Mouse (Mus musculus) MEL (cell line): Measurements from ENCODE around the gene Cyb5r4. TPM values are rescaled to one million over a fixed set of nuclear protein-coding genes. Genes with fewer than 3 reads are reported as not detected.

Experiments
- DNase-seq: peaks from one replicate; pipeline ENCODE4 v3.0.0; 2011; ENCODE audit warnings: low read depth, low spot score
- H3K27ac ChIP-seq: 2 replicates; pipeline ENCODE4 v1.5.1; 2012; ENCODE audit warnings: low read depth, mild to moderate bottlenecking, control low read depth, low read length, moderate library complexity; ENCODE audit not compliant: control insufficient read depth
- H3K27me3 ChIP-seq, 2 experiments: fragments of 150-350 bp in 1 of 2; sonication (generic) in 1 of 2; 2 replicates each; pipeline ENCODE4 v1.6.1; 2012; ENCODE audit warnings: low read length in 2 of 2, mild to moderate bottlenecking in 2 of 2, improper control_type of control experiment in 1 of 2, moderate library complexity in 1 of 2; ENCODE audit not compliant: insufficient read depth in 2 of 2, control insufficient read depth in 1 of 2
- H3K36me3 ChIP-seq, 2 experiments: 2 replicates each; pipeline ENCODE4 v1.6.1; 2012 to 2014; ENCODE audit warnings: low read length in 2 of 2, improper control_type of control experiment in 1 of 2, inconsistent platforms in 1 of 2, mild to moderate bottlenecking in 1 of 2; ENCODE audit not compliant: insufficient read depth in 2 of 2, control insufficient read depth in 1 of 2
- H3K4me1 ChIP-seq, 2 experiments: fragments of 150-350 bp in 1 of 2; sonication (generic) in 1 of 2; 2 replicates each; pipeline ENCODE4 v1.6.1; 2012; ENCODE audit warnings: low read length in 2 of 2, improper control_type of control experiment in 1 of 2, mild to moderate bottlenecking in 1 of 2; ENCODE audit not compliant: insufficient read depth in 2 of 2, control insufficient read depth in 1 of 2
- H3K4me3 ChIP-seq, 2 experiments: fragments of 150-350 bp in 1 of 2; sonication (generic) in 1 of 2; 2 replicates each; pipeline ENCODE4 v1.5.1; 2012; ENCODE audit warnings: low read depth in 2 of 2, low read length in 2 of 2, mild to moderate bottlenecking in 2 of 2, moderate library complexity in 2 of 2, control low read depth in 1 of 2, improper control_type of control experiment in 1 of 2; ENCODE audit not compliant: control insufficient read depth in 1 of 2, insufficient read depth in 1 of 2
- H3K79me2 ChIP-seq: 2 replicates; pipeline ENCODE4 v1.6.1; 2012; ENCODE audit warnings: mild to moderate bottlenecking, low read length, moderate library complexity; ENCODE audit not compliant: control insufficient read depth, poor library complexity, insufficient read depth
- H3K9ac ChIP-seq: 2 replicates; pipeline ENCODE4 v1.6.1; 2012; ENCODE audit warnings: low read depth, mild to moderate bottlenecking, control low read depth, low read length, moderate library complexity; ENCODE audit not compliant: control insufficient read depth, poor library complexity, severe bottlenecking
- H3K9me3 ChIP-seq: fragments of 150-350 bp; sonication (generic); replicated peaks from 2 replicates; pipeline ENCODE4 v1.6.1; 2012; ENCODE audit warnings: mild to moderate bottlenecking, low read length, improper control_type of control experiment, moderate library complexity; ENCODE audit not compliant: insufficient read depth
- CTCF ChIP-seq, 3 experiments: IDR thresholded peaks in 2 of 3; conservative IDR thresholded peaks in 1 of 3; 2 replicates each; pipeline ENCODE4 v1.5.1; 2011 to 2012; ENCODE audit warnings: low read length in 3 of 3, low read depth in 2 of 3, mild to moderate bottlenecking in 2 of 3, improper control_type of control experiment in 1 of 3, inconsistent platforms in 1 of 3, mixed read lengths in 1 of 3, moderate library complexity in 1 of 3; ENCODE audit not compliant: control insufficient read depth in 1 of 3, insufficient read depth in 1 of 3, poor library complexity in 1 of 3, severe bottlenecking in 1 of 3
- ELF1 ChIP-seq: IDR thresholded peaks from 2 replicates; pipeline ENCODE4 v1.6.1; 2014; ENCODE audit warnings: low read depth, mild to moderate bottlenecking, inconsistent platforms, low read length, improper control_type of control experiment, moderate library complexity
- EP300 ChIP-seq, 2 experiments: IDR thresholded peaks; 2 replicates each; pipeline ENCODE4 v1.6.1; 2011; ENCODE audit warnings: improper control_type of control experiment in 2 of 2, low read length in 2 of 2, low read depth in 1 of 2, mild to moderate bottlenecking in 1 of 2
- ETS1 ChIP-seq: IDR thresholded peaks from 2 replicates; pipeline ENCODE4 v1.6.1; 2012; ENCODE audit warnings: low read depth, mild to moderate bottlenecking, inconsistent platforms, low read length, improper control_type of control experiment, moderate library complexity
- GABPA ChIP-seq: IDR thresholded peaks from 2 replicates; pipeline ENCODE4 v1.6.1; 2012; ENCODE audit warnings: low read depth, mild to moderate bottlenecking, inconsistent platforms, low read length, improper control_type of control experiment, moderate library complexity
- GATA1 ChIP-seq: IDR thresholded peaks from 2 replicates; pipeline ENCODE4 v1.6.1; 2011; ENCODE audit warnings: low read depth, low read length, improper control_type of control experiment
- HCFC1 ChIP-seq: IDR thresholded peaks from 2 replicates; pipeline ENCODE4 v1.6.1; 2012; ENCODE audit warnings: low read depth, mild to moderate bottlenecking, inconsistent platforms, low read length, improper control_type of control experiment, moderate library complexity
- MAFK ChIP-seq: IDR thresholded peaks from 2 replicates; pipeline ENCODE4 v1.6.1; 2011; ENCODE audit warnings: low read depth, mild to moderate bottlenecking, low read length, improper control_type of control experiment, borderline replicate concordance
- MAX ChIP-seq: IDR thresholded peaks from 2 replicates; pipeline ENCODE4 v1.6.1; 2011; ENCODE audit warnings: low read length, improper control_type of control experiment
- MAZ ChIP-seq: IDR thresholded peaks from 2 replicates; pipeline ENCODE4 v1.6.1; 2012; ENCODE audit warnings: low read depth, mild to moderate bottlenecking, inconsistent platforms, low read length, improper control_type of control experiment
- MEF2A ChIP-seq: IDR thresholded peaks from 2 replicates; pipeline ENCODE4 v1.6.1; 2014; ENCODE audit warnings: low read depth, mild to moderate bottlenecking, inconsistent platforms, low read length, improper control_type of control experiment; ENCODE audit not compliant: poor library complexity, insufficient replicate concordance, severe bottlenecking; ENCODE audit errors: extremely low read depth
- MXI1 ChIP-seq: IDR thresholded peaks from 2 replicates; pipeline ENCODE4 v1.6.1; 2011; ENCODE audit warnings: mild to moderate bottlenecking, low read depth, low read length, improper control_type of control experiment
- MYB ChIP-seq: IDR thresholded peaks from 2 replicates; pipeline ENCODE4 v1.6.1; 2011; ENCODE audit warnings: mild to moderate bottlenecking, low read depth, low read length, improper control_type of control experiment
- NELFE ChIP-seq: IDR thresholded peaks from 2 replicates; pipeline ENCODE4 v1.6.1; 2011; ENCODE audit warnings: low read depth, low read length, improper control_type of control experiment
- POLR2A ChIP-seq, 2 experiments: IDR thresholded peaks; 2 replicates each; pipeline ENCODE4 v1.6.1; 2011 to 2012; ENCODE audit warnings: low read length in 2 of 2, mild to moderate bottlenecking in 2 of 2, control low read depth in 1 of 2, improper control_type of control experiment in 1 of 2, low read depth in 1 of 2, moderate library complexity in 1 of 2; ENCODE audit not compliant: control insufficient read depth in 1 of 2, insufficient read depth in 1 of 2, poor library complexity in 1 of 2
- RAD21 ChIP-seq: IDR thresholded peaks from 2 replicates; pipeline ENCODE4 v1.6.1; 2011; ENCODE audit warnings: mild to moderate bottlenecking, low read depth, low read length, improper control_type of control experiment
- SIN3A ChIP-seq: IDR thresholded peaks from 2 replicates; pipeline ENCODE4 v1.6.1; 2012; ENCODE audit warnings: low read length, improper control_type of control experiment, inconsistent platforms
- SMC3 ChIP-seq: IDR thresholded peaks from 2 replicates; pipeline ENCODE4 v1.6.1; 2011; ENCODE audit warnings: low read depth, low read length, improper control_type of control experiment
- TCF12 ChIP-seq: IDR thresholded peaks from 2 replicates; pipeline ENCODE4 v1.6.1; 2014; ENCODE audit warnings: low read depth, mild to moderate bottlenecking, inconsistent platforms, low read length, improper control_type of control experiment, moderate library complexity
- ZC3H11A ChIP-seq: IDR thresholded peaks from 2 replicates; pipeline ENCODE4 v1.6.1; 2012; ENCODE audit warnings: low read depth, mild to moderate bottlenecking, inconsistent platforms, low read length, improper control_type of control experiment
- polyA plus RNA-seq, 2 experiments: library from polyadenylated mRNA; stranded (reverse) in 1 of 2; unstranded in 1 of 2; fragments of >175 nt in 1 of 2; fragments of >200 nt in 1 of 2; gene quantifications; 2 replicates each; pipeline versions ENCODE4 v1.2.1 to v1.2.4; 2012; ENCODE audit warnings: low replicate concordance in 2 of 2, low read depth in 1 of 2; ENCODE audit not compliant: insufficient read length in 2 of 2, insufficient read depth in 1 of 2, missing spikeins in 1 of 2
- total RNA-seq: library from RNA; depleted of rRNA; stranded (reverse); fragments of 300-350 nt; gene quantifications from 2 replicates; pipeline ENCODE4 v1.2.3, GENCODE M21; 2012

Gene Cyb5r4
- total and polyA plus RNA-seq, 3 experiments: 30.3 to 37.2 TPM; not detected in 1

DNA sequence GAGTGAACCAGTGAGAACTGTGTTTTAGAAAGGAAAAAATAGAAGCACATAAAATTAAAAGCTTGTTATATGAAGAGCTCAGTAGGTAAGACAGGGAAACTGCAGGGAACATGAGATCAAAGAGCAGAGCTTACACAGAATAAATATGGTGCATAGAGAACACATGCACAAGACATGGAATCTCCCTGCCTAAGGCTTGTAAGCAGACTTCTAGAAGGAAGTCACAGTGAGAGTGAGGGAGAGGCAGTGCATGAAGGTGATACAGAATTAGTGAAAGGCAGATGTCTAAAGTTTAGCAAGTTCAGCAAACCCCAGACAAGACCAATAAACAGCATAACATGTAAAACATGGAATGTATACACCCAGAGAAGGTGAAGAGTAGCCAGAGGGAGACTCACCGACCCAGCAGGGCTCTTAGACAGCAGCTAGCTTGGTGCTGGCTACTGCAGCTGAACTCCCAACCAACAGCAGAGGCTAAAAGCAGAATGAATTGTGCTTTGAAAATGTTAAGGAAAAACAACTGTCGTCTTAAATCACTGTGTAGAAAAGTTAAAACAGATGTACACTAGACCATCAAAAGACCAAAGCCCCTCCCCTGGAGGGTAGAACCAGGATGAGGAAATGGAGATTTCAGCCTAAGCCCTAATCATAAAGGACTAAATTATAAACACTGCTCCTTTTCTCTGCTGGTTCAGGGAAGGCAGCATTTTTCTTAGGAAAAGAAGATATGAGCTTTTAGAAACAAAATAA is 13.2 kb downstream of the Cyb5r4 start:
- H3K4me1 ChIP-seq: no peaks in the 10 kb centered on the region
- H3K9ac ChIP-seq: no peak overlapping the region
- H3K4me3 ChIP-seq: no peak overlapping the region
- no peak overlapping the region for H3K27ac ChIP-seq
- no peaks in the 10 kb centered on the region for H3K27me3 ChIP-seq
- no peaks in the 10 kb centered on the region for H3K79me2 ChIP-seq
- no peak for DNase-seq
- H3K36me3 ChIP-seq: peaks cover 0 to 2% of the 10 kb centered on the region in 2 experiments; a peak in 2 of 4 replicates
- no peak for TF ChIP-seq ELF1
- no peak for TF ChIP-seq ZC3H11A
- TF ChIP-seq GABPA: no peak
- no peak for TF ChIP-seq MEF2A
- TF ChIP-seq NELFE: no peak
- TF ChIP-seq GATA1: no peak
- H3K9me3 ChIP-seq: no peaks in the 10 kb centered on the region

DNA sequence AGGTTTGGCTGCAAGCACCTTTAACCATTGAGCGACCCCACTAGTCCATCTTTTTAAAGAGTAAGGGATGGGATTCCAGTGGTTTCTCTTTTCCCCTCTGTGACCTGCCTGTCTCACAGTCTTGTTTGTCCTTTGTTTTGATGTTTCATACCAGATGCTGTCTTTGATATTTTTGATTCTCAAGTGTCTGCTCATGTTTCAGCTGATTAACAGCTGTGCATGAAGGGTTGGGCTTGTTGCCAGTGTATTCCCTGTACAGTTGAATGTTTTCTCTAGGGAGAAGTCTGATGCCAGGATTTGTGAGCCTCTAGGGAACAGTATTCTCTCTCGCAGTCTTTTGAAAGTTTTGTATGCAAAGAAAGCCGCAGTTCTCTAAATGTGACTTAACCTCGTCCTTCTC is 27.6 kb downstream of the Cyb5r4 start:
- Histone ChIP-seq H3K4me3 (no peak overlapping the region), H3K36me3 (peaks cover 0 to 1% of the 10 kb centered on the region in 2 experiments; a peak in 1 of 4 replicates), H3K27ac (no peak overlapping the region), H3K79me2 (no peaks in the 10 kb centered on the region), H3K9ac (no peak overlapping the region), H3K9me3 (no peaks in the 10 kb centered on the region), H3K4me1 (no peaks in the 10 kb centered on the region), H3K27me3 (no peaks in the 10 kb centered on the region)
- DNase-seq: no peak
- no peak for TF ChIP-seq TCF12
- no peak for TF ChIP-seq POLR2A (IDR thresholded peaks at IDR 0.05; ENCODE audit: control insufficient read depth in 1 of 2, insufficient read depth in 1 of 2, low read depth in 1 of 2, low read length in 2 of 2, poor library complexity in 1 of 2)
- no peak for TF ChIP-seq SIN3A
- no peak for TF ChIP-seq SMC3
- no peak for TF ChIP-seq EP300 (IDR thresholded peaks at IDR 0.05; ENCODE audit: low read depth in 1 of 2, low read length in 2 of 2)
- no peak for TF ChIP-seq MAX

DNA sequence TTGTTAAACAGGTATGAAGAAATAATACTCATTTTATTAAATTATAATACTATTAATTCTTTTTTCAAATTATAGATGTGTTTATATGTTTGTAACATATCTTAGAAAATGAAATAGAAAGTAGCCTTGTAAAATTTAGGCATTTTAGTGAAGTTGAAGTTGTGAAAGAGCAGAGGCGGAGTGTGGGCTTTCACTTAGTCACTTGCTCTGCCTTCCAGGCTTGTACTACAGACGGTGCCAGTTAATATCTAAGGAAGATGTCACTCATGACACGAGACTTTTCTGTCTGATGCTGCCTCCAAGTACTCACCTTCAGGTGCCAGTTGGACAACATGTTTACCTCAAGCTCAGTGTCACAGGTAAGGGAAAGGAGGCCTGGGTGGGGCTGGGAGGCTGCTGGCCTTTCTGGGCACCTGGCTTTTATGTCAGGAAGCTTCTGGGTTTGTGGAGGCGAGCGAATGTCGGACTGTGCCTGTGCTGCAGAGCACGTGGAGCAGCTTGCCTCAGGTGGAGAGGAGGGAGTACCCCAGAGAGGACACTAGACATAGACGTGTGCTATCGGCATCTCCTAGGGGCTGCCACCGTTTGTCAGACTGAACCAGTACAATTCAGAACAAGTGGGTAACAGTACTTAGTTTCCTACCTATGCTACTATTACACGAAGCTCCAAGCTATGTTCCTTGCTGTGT is 33.9 kb downstream of the Cyb5r4 start:
- no peaks in the 10 kb centered on the region for H3K9me3 ChIP-seq
- TF ChIP-seq MAFK: no peak
- no peak for TF ChIP-seq SMC3
- no peak for TF ChIP-seq CTCF (IDR thresholded peaks at IDR 0.05 in 2 of 3, conservative IDR thresholded peaks at IDR 0.05 in 1 of 3; ENCODE audit: control insufficient read depth in 1 of 3, insufficient read depth in 1 of 3, low read depth in 2 of 3, low read length in 3 of 3, poor library complexity in 1 of 3, severe bottlenecking in 1 of 3)
- no peak for TF ChIP-seq TCF12
- no peak for TF ChIP-seq HCFC1
- TF ChIP-seq GATA1: no peak
- TF ChIP-seq MAZ: no peak
- no peak for TF ChIP-seq ZC3H11A
- no peak for TF ChIP-seq NELFE
- TF ChIP-seq RAD21: no peak
- TF ChIP-seq MXI1: no peak
- TF ChIP-seq POLR2A (IDR thresholded peaks at IDR 0.05; ENCODE audit: control insufficient read depth in 1 of 2, insufficient read depth in 1 of 2, low read depth in 1 of 2, low read length in 2 of 2, poor library complexity in 1 of 2): no peak
- no peak for TF ChIP-seq ETS1
- no peak for TF ChIP-seq MYB
- no peak for TF ChIP-seq GABPA
- H3K36me3 ChIP-seq: peaks cover 0 to 2% of the 10 kb centered on the region in 2 experiments; a peak in 2 of 4 replicates
- no peaks in the 10 kb centered on the region for H3K27me3 ChIP-seq
- H3K79me2 ChIP-seq: no peaks in the 10 kb centered on the region
- no peak overlapping the region for H3K27ac ChIP-seq
- H3K4me1 ChIP-seq: no peaks in the 10 kb centered on the region
- no peak for DNase-seq
- H3K9ac ChIP-seq: no peak overlapping the region
- H3K4me3 ChIP-seq: no peak overlapping the region
